Mouse (Mus musculus): ENCODE results near the gene Msx1. TPM values are rescaled to one million over a fixed set of nuclear protein-coding genes. Genes with fewer than 3 reads are reported as not detected.

Gene Msx1
- total and polyA plus RNA-seq, 2 experiments from 2014 or later: 7.4 to 17.2 TPM

DNA sequence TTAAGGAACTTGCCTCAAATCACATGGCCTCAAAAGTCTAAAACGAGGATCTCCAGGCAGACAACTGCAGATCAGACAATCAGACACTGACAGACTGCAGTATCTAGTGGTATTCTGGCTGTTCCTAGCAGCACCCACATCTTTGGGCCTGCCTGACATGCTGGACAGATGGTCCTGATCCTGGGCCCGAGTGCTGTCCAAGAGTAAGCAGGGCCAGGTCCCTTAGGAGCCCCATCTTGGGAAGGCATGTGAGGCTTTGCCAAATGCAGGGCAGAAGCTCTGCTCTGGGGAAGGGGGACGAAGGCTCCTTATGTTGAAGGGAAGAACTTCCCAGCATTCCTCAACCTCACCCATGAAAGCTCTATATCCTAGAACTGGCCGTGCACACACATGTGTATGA, 8.5 kb downstream of the Msx1 start:
- TF ChIP-seq CTCF (IDR thresholded peaks at IDR 0.05; ENCODE audit: low read depth): no peak
- WGBS: 83% methylated on average over 4 of the region's 4 CpGs
- H3K9me3 ChIP-seq (ENCODE audit: low read length): no peaks in the 10 kb centered on the region
- DNase-seq (no peak), ATAC-seq (no peak)
- H3K27me3 ChIP-seq (ENCODE audit: insufficient read depth, low read length): peaks cover 78% of the 10 kb centered on the region
- no peak overlapping the region for H3K9ac ChIP-seq
- H3K4me2 ChIP-seq (ENCODE audit: low read depth): no peak overlapping the region
- H3K4me1 ChIP-seq (ENCODE audit: insufficient read depth): no peaks in the 10 kb centered on the region
- no peak overlapping the region for H3K27ac ChIP-seq (ENCODE audit: low read depth, low read length)
- H3K4me3 ChIP-seq (ENCODE audit: low read depth, low read length): no peak overlapping the region
- no peaks in the 10 kb centered on the region for H3K36me3 ChIP-seq (ENCODE audit: insufficient read depth)

DNA sequence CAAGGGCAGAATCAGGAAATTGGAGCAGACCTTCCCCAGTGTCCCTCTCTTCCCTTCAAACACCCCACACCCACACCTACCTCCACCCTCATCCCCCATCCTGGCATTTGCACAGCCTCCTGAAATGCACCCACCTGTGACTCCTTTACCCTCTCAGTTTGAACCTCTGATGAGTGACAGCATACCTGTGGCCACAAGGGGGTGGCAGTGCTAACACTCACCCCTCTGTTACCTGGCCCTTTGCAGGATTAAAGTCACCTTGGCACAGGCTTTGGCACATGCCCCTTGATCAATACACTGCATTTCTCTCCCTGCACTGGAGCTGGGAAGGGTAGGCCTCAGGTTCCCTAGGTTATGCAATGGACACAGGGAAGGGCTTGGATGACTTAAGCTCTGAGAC, 10.2 kb downstream of the Msx1 start:
- TF ChIP-seq CTCF (IDR thresholded peaks at IDR 0.05; ENCODE audit: low read depth): 0 out of 2 replicates have a peak, but pooled peaks have one; percentile 14
- H3K27me3 ChIP-seq (ENCODE audit: insufficient read depth, low read length): peaks cover 63% of the 10 kb centered on the region

GRCm38 (mm10) chr5:37805291-37805690, 19.1 kb downstream of the Msx1 start:
- no peak for TF ChIP-seq CTCF (IDR thresholded peaks at IDR 0.05; ENCODE audit: low read depth)
- Histone ChIP-seq H3K9ac (no peak overlapping the region), H3K27ac (ENCODE audit: low read depth, low read length) (no peak overlapping the region), H3K9me3 (ENCODE audit: low read length) (no peaks in the 10 kb centered on the region), H3K4me3 (ENCODE audit: low read depth, low read length) (no peak overlapping the region), H3K4me2 (ENCODE audit: low read depth) (no peak overlapping the region), H3K27me3 (ENCODE audit: insufficient read depth, low read length) (no peaks in the 10 kb centered on the region; the same call in 1 of the 2 replicates), H3K4me1 (ENCODE audit: insufficient read depth) (no peaks in the 10 kb centered on the region), H3K36me3 (ENCODE audit: insufficient read depth) (no peaks in the 10 kb centered on the region)
- ATAC-seq (no peak), DNase-seq (no peak)
- WGBS: 86% methylated on average over 6 of the region's 6 CpGs

More for the DNA sequence above, 10.2 kb downstream of the Msx1 start:
- no peak overlapping the region for H3K27ac ChIP-seq (ENCODE audit: low read depth, low read length)
- no peaks in the 10 kb centered on the region for H3K9me3 ChIP-seq (ENCODE audit: low read length)
- H3K4me1 ChIP-seq (ENCODE audit: insufficient read depth): no peaks in the 10 kb centered on the region
- H3K36me3 ChIP-seq (ENCODE audit: insufficient read depth): no peaks in the 10 kb centered on the region
- DNase-seq (no peak), ATAC-seq (no peak)
- no peak overlapping the region for H3K4me3 ChIP-seq (ENCODE audit: low read depth, low read length)
- no peak overlapping the region for H3K4me2 ChIP-seq (ENCODE audit: low read depth)
- H3K9ac ChIP-seq: no peak overlapping the region

DNA sequence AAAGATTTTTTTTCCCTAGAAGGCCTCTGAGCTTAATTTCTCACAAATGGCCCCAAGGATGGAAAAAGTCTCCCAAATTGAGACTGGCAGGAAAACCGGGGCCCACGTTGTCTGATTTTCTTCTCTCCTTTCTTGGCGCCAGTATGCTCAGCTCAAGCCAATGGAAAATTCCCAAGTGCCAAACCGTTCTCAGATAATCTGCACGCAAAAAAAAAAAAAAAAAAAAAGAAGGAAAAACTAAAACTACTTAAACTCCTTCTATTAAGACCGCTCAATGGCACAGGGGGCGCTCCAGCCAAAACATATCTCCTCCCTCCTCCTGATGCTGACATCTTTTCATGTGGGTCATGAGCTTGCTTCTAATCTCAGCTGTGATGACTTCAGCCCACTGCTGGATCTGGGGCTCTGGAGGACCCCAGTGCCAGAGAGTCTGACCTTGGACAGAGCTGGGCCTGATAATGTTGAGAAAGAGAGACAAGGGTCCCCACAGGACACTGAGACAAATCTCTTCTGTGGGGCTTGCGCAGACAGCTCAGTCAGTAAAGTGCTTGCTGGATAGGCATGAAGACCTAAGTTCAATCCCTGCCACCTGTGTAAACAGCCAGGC, 19.8 kb downstream of the Msx1 start:
- DNase-seq (no peak), ATAC-seq (no peak)
- H3K9ac ChIP-seq: no peak overlapping the region
- no peak overlapping the region for H3K27ac ChIP-seq (ENCODE audit: low read depth, low read length)
- TF ChIP-seq CTCF (IDR thresholded peaks at IDR 0.05; ENCODE audit: low read depth): peak; percentile 10; the same call in 1 of the 2 replicates
- H3K4me1 ChIP-seq (ENCODE audit: insufficient read depth): no peaks in the 10 kb centered on the region
- H3K4me2 ChIP-seq (ENCODE audit: low read depth): no peak overlapping the region
- no peak overlapping the region for H3K4me3 ChIP-seq (ENCODE audit: low read depth, low read length)
- no peaks in the 10 kb centered on the region for H3K9me3 ChIP-seq (ENCODE audit: low read length)
- no peaks in the 10 kb centered on the region; the same call in 1 of the 2 replicates for H3K27me3 ChIP-seq (ENCODE audit: insufficient read depth, low read length)
- WGBS: 53% methylated on average over 8 of the region's 8 CpGs
- no peaks in the 10 kb centered on the region for H3K36me3 ChIP-seq (ENCODE audit: insufficient read depth)

- no peak for DNase-seq
- H3K4me1 ChIP-seq (ENCODE audit: insufficient read depth): no peaks in the 10 kb centered on the region
- no peak for TF ChIP-seq CTCF (IDR thresholded peaks at IDR 0.05; ENCODE audit: low read depth)
- no peaks in the 10 kb centered on the region for H3K36me3 ChIP-seq (ENCODE audit: insufficient read depth)
- no peaks in the 10 kb centered on the region for H3K27me3 ChIP-seq (ENCODE audit: insufficient read depth, low read length)
- 74% methylated on average over 6 of the region's 6 CpGs for WGBS
- H3K9me3 ChIP-seq (ENCODE audit: low read length): no peaks in the 10 kb centered on the region
- H3K4me2 ChIP-seq (ENCODE audit: low read depth): no peak overlapping the region
- no peak for ATAC-seq
- H3K27ac ChIP-seq (ENCODE audit: low read depth, low read length): no peak overlapping the region
- H3K4me3 ChIP-seq (ENCODE audit: low read depth, low read length): no peak overlapping the region
- no peak overlapping the region for H3K9ac ChIP-seq
Measured at GRCm38 (mm10) chr5:37797251-37797650, 27.1 kb downstream of the Msx1 start.

- ATAC-seq (no peak), DNase-seq (no peak)
- H3K9ac ChIP-seq: no peak overlapping the region
- H3K4me1 ChIP-seq (ENCODE audit: insufficient read depth): no peaks in the 10 kb centered on the region
- H3K4me2 ChIP-seq (ENCODE audit: low read depth): no peak overlapping the region
- no peaks in the 10 kb centered on the region for H3K27me3 ChIP-seq (ENCODE audit: insufficient read depth, low read length)
- H3K36me3 ChIP-seq (ENCODE audit: insufficient read depth): no peaks in the 10 kb centered on the region
- no peak overlapping the region for H3K27ac ChIP-seq (ENCODE audit: low read depth, low read length)
- H3K4me3 ChIP-seq (ENCODE audit: low read depth, low read length): no peak overlapping the region
- no peak for TF ChIP-seq CTCF (IDR thresholded peaks at IDR 0.05; ENCODE audit: low read depth)
- 72% methylated on average over 5 of the region's 5 CpGs for WGBS
- no peaks in the 10 kb centered on the region for H3K9me3 ChIP-seq (ENCODE audit: low read length)
Measured at GRCm38 (mm10) chr5:37796751-37797150, 27.6 kb downstream of the Msx1 start.

- DNase-seq (no peak), ATAC-seq (no peak)
- Histone ChIP-seq H3K4me1 (ENCODE audit: insufficient read depth) (no peaks in the 10 kb centered on the region), H3K9ac (no peak overlapping the region), H3K4me3 (ENCODE audit: low read depth, low read length) (no peak overlapping the region), H3K27me3 (ENCODE audit: insufficient read depth, low read length) (no peaks in the 10 kb centered on the region), H3K4me2 (ENCODE audit: low read depth) (no peak overlapping the region), H3K9me3 (ENCODE audit: low read length) (no peaks in the 10 kb centered on the region), H3K27ac (ENCODE audit: low read depth, low read length) (no peak overlapping the region), H3K36me3 (ENCODE audit: insufficient read depth) (no peaks in the 10 kb centered on the region)
- no peak for TF ChIP-seq CTCF (IDR thresholded peaks at IDR 0.05; ENCODE audit: low read depth)
- 73% methylated on average over 6 of the region's 6 CpGs for WGBS
Measured at GRCm38 (mm10) chr5:37795691-37796090, 28.7 kb downstream of the Msx1 start.

Data from forebrain, postnatal 0 days (tissue).